Mouse (Mus musculus) MEL (cell line): ENCODE data around the gene Diras2. TPM values are rescaled to one million over a fixed set of nuclear protein-coding genes. Genes with fewer than 3 reads are reported as not detected.

ENCODE experiments used
- DNase-seq: peaks from one replicate; pipeline ENCODE4 v3.0.0; 2011; ENCODE audit warnings: low read depth, low spot score
- H3K27ac ChIP-seq: 2 replicates; pipeline ENCODE4 v1.5.1; 2012; ENCODE audit warnings: low read depth, mild to moderate bottlenecking, control low read depth, low read length, moderate library complexity; ENCODE audit not compliant: control insufficient read depth
- H3K27me3 ChIP-seq, 2 experiments: fragments of 150-350 bp in 1 of 2; sonication (generic) in 1 of 2; 2 replicates each; pipeline ENCODE4 v1.6.1; 2012; ENCODE audit warnings: low read length in 2 of 2, mild to moderate bottlenecking in 2 of 2, improper control_type of control experiment in 1 of 2, moderate library complexity in 1 of 2; ENCODE audit not compliant: insufficient read depth in 2 of 2, control insufficient read depth in 1 of 2
- H3K36me3 ChIP-seq, 2 experiments: 2 replicates each; pipeline ENCODE4 v1.6.1; 2012 to 2014; ENCODE audit warnings: low read length in 2 of 2, improper control_type of control experiment in 1 of 2, inconsistent platforms in 1 of 2, mild to moderate bottlenecking in 1 of 2; ENCODE audit not compliant: insufficient read depth in 2 of 2, control insufficient read depth in 1 of 2
- H3K4me1 ChIP-seq, 2 experiments: fragments of 150-350 bp in 1 of 2; sonication (generic) in 1 of 2; 2 replicates each; pipeline ENCODE4 v1.6.1; 2012; ENCODE audit warnings: low read length in 2 of 2, improper control_type of control experiment in 1 of 2, mild to moderate bottlenecking in 1 of 2; ENCODE audit not compliant: insufficient read depth in 2 of 2, control insufficient read depth in 1 of 2
- H3K4me3 ChIP-seq, 2 experiments: fragments of 150-350 bp in 1 of 2; sonication (generic) in 1 of 2; 2 replicates each; pipeline ENCODE4 v1.5.1; 2012; ENCODE audit warnings: low read depth in 2 of 2, low read length in 2 of 2, mild to moderate bottlenecking in 2 of 2, moderate library complexity in 2 of 2, control low read depth in 1 of 2, improper control_type of control experiment in 1 of 2; ENCODE audit not compliant: control insufficient read depth in 1 of 2, insufficient read depth in 1 of 2
- H3K79me2 ChIP-seq: 2 replicates; pipeline ENCODE4 v1.6.1; 2012; ENCODE audit warnings: mild to moderate bottlenecking, low read length, moderate library complexity; ENCODE audit not compliant: control insufficient read depth, poor library complexity, insufficient read depth
- H3K9ac ChIP-seq: 2 replicates; pipeline ENCODE4 v1.6.1; 2012; ENCODE audit warnings: low read depth, mild to moderate bottlenecking, control low read depth, low read length, moderate library complexity; ENCODE audit not compliant: control insufficient read depth, poor library complexity, severe bottlenecking
- H3K9me3 ChIP-seq: fragments of 150-350 bp; sonication (generic); replicated peaks from 2 replicates; pipeline ENCODE4 v1.6.1; 2012; ENCODE audit warnings: mild to moderate bottlenecking, low read length, improper control_type of control experiment, moderate library complexity; ENCODE audit not compliant: insufficient read depth
- BHLHE40 ChIP-seq: IDR thresholded peaks from 2 replicates; pipeline ENCODE4 v1.6.1; 2012; ENCODE audit warnings: low read depth, mild to moderate bottlenecking, inconsistent platforms, low read length, improper control_type of control experiment, borderline replicate concordance
- CHD1 ChIP-seq: IDR thresholded peaks from 2 replicates; pipeline ENCODE4 v1.6.1; 2012; ENCODE audit warnings: low read depth, mild to moderate bottlenecking, inconsistent platforms, low read length, improper control_type of control experiment
- CTCF ChIP-seq, 3 experiments: IDR thresholded peaks in 2 of 3; conservative IDR thresholded peaks in 1 of 3; 2 replicates each; pipeline ENCODE4 v1.5.1; 2011 to 2012; ENCODE audit warnings: low read length in 3 of 3, low read depth in 2 of 3, mild to moderate bottlenecking in 2 of 3, improper control_type of control experiment in 1 of 3, inconsistent platforms in 1 of 3, mixed read lengths in 1 of 3, moderate library complexity in 1 of 3; ENCODE audit not compliant: control insufficient read depth in 1 of 3, insufficient read depth in 1 of 3, poor library complexity in 1 of 3, severe bottlenecking in 1 of 3
- ELF1 ChIP-seq: IDR thresholded peaks from 2 replicates; pipeline ENCODE4 v1.6.1; 2014; ENCODE audit warnings: low read depth, mild to moderate bottlenecking, inconsistent platforms, low read length, improper control_type of control experiment, moderate library complexity
- EP300 ChIP-seq, 2 experiments: IDR thresholded peaks; 2 replicates each; pipeline ENCODE4 v1.6.1; 2011; ENCODE audit warnings: improper control_type of control experiment in 2 of 2, low read length in 2 of 2, low read depth in 1 of 2, mild to moderate bottlenecking in 1 of 2
- ETS1 ChIP-seq: IDR thresholded peaks from 2 replicates; pipeline ENCODE4 v1.6.1; 2012; ENCODE audit warnings: low read depth, mild to moderate bottlenecking, inconsistent platforms, low read length, improper control_type of control experiment, moderate library complexity
- GATA1 ChIP-seq: IDR thresholded peaks from 2 replicates; pipeline ENCODE4 v1.6.1; 2011; ENCODE audit warnings: low read depth, low read length, improper control_type of control experiment
- HCFC1 ChIP-seq: IDR thresholded peaks from 2 replicates; pipeline ENCODE4 v1.6.1; 2012; ENCODE audit warnings: low read depth, mild to moderate bottlenecking, inconsistent platforms, low read length, improper control_type of control experiment, moderate library complexity
- JUND ChIP-seq: IDR thresholded peaks from 2 replicates; pipeline ENCODE4 v1.6.1; 2011; ENCODE audit warnings: low read depth, mild to moderate bottlenecking, improper control_type of control experiment, low read length
- KAT2A ChIP-seq: conservative IDR thresholded peaks from 2 replicates; pipeline ENCODE4 v1.6.1; 2012; ENCODE audit warnings: low read depth, low read length, improper control_type of control experiment, inconsistent platforms
- MAFK ChIP-seq: IDR thresholded peaks from 2 replicates; pipeline ENCODE4 v1.6.1; 2011; ENCODE audit warnings: low read depth, mild to moderate bottlenecking, low read length, improper control_type of control experiment, borderline replicate concordance
- MAX ChIP-seq: IDR thresholded peaks from 2 replicates; pipeline ENCODE4 v1.6.1; 2011; ENCODE audit warnings: low read length, improper control_type of control experiment
- MEF2A ChIP-seq: IDR thresholded peaks from 2 replicates; pipeline ENCODE4 v1.6.1; 2014; ENCODE audit warnings: low read depth, mild to moderate bottlenecking, inconsistent platforms, low read length, improper control_type of control experiment; ENCODE audit not compliant: poor library complexity, insufficient replicate concordance, severe bottlenecking; ENCODE audit errors: extremely low read depth
- MYB ChIP-seq: IDR thresholded peaks from 2 replicates; pipeline ENCODE4 v1.6.1; 2011; ENCODE audit warnings: mild to moderate bottlenecking, low read depth, low read length, improper control_type of control experiment
- MYC ChIP-seq: IDR thresholded peaks from 2 replicates; pipeline ENCODE4 v1.6.1; 2011; ENCODE audit warnings: low read depth, mild to moderate bottlenecking, low read length, improper control_type of control experiment, moderate library complexity
- RAD21 ChIP-seq: IDR thresholded peaks from 2 replicates; pipeline ENCODE4 v1.6.1; 2011; ENCODE audit warnings: mild to moderate bottlenecking, low read depth, low read length, improper control_type of control experiment
- RCOR1 ChIP-seq: IDR thresholded peaks from 2 replicates; pipeline ENCODE4 v1.6.1; 2012; ENCODE audit warnings: low read depth, mild to moderate bottlenecking, inconsistent platforms, low read length, improper control_type of control experiment
- SMC3 ChIP-seq: IDR thresholded peaks from 2 replicates; pipeline ENCODE4 v1.6.1; 2011; ENCODE audit warnings: low read depth, low read length, improper control_type of control experiment
- TAL1 ChIP-seq: IDR thresholded peaks from 2 replicates; pipeline ENCODE4 v1.6.1; 2012; ENCODE audit warnings: mild to moderate bottlenecking, inconsistent platforms, low read length, moderate library complexity, mixed read lengths
- TCF12 ChIP-seq: IDR thresholded peaks from 2 replicates; pipeline ENCODE4 v1.6.1; 2014; ENCODE audit warnings: low read depth, mild to moderate bottlenecking, inconsistent platforms, low read length, improper control_type of control experiment, moderate library complexity
- USF1 ChIP-seq: IDR thresholded peaks from 2 replicates; pipeline ENCODE4 v1.6.1; 2014; ENCODE audit warnings: low read depth, mild to moderate bottlenecking, inconsistent platforms, low read length, improper control_type of control experiment, moderate library complexity
- USF2 ChIP-seq, 2 experiments: IDR thresholded peaks; 2 replicates each; pipeline ENCODE4 v1.6.1; 2011 to 2012; ENCODE audit warnings: improper control_type of control experiment in 2 of 2, low read length in 2 of 2, borderline replicate concordance in 1 of 2, inconsistent platforms in 1 of 2, low read depth in 1 of 2, mild to moderate bottlenecking in 1 of 2; ENCODE audit not compliant: insufficient read depth in 1 of 2
- ZC3H11A ChIP-seq: IDR thresholded peaks from 2 replicates; pipeline ENCODE4 v1.6.1; 2012; ENCODE audit warnings: low read depth, mild to moderate bottlenecking, inconsistent platforms, low read length, improper control_type of control experiment
- ZMIZ1 ChIP-seq: IDR thresholded peaks from 2 replicates; pipeline ENCODE4 v1.6.1; 2012; ENCODE audit warnings: low read depth, mild to moderate bottlenecking, inconsistent platforms, low read length, improper control_type of control experiment, moderate library complexity
- polyA plus RNA-seq, 2 experiments: library from polyadenylated mRNA; stranded (reverse) in 1 of 2; unstranded in 1 of 2; fragments of >175 nt in 1 of 2; fragments of >200 nt in 1 of 2; gene quantifications; 2 replicates each; pipeline versions ENCODE4 v1.2.1 to v1.2.4; 2012; ENCODE audit warnings: low replicate concordance in 2 of 2, low read depth in 1 of 2; ENCODE audit not compliant: insufficient read length in 2 of 2, insufficient read depth in 1 of 2, missing spikeins in 1 of 2
- total RNA-seq: library from RNA; depleted of rRNA; stranded (reverse); fragments of 300-350 nt; gene quantifications from 2 replicates; pipeline ENCODE4 v1.2.3, GENCODE M21; 2012

Diras2 gene
- total and polyA plus RNA-seq, 3 experiments, result not detected

DNA sequence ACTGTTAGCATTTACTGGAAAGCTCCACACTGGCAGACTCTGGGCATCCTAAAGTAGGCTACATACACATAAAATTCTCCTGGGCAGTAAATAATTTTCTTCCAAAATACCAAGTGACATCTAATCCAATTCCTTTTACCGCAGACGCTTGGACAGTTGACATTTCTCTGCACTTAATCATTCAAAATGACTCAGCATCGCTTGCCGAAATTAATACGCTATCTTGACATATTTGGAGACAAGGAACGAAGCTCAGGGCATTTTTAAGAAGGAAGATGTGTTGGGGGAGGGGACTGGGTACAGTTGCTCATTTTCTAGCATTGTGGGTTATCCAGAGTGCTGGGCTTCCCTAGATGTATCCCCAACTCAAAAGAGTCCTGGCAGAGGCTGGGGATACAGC, 15.2 kb upstream of the Diras2 start:
- Histone ChIP-seq H3K4me3 (no peak overlapping the region), H3K79me2 (no peaks in the 10 kb centered on the region)
- TF ChIP-seq RCOR1, result no peak
- no peak for TF ChIP-seq ZC3H11A
- TF ChIP-seq MYB, result no peak
- TF ChIP-seq RAD21, result no peak
- no peak for TF ChIP-seq TAL1
- no peak for TF ChIP-seq MYC
- no peak for TF ChIP-seq CHD1
- TF ChIP-seq TCF12, result no peak
- no peak for TF ChIP-seq MEF2A
- TF ChIP-seq CTCF (IDR thresholded peaks at IDR 0.05 in 2 of 3, conservative IDR thresholded peaks at IDR 0.05 in 1 of 3; ENCODE audit: control insufficient read depth in 1 of 3, insufficient read depth in 1 of 3, low read depth in 2 of 3, low read length in 3 of 3, poor library complexity in 1 of 3, severe bottlenecking in 1 of 3), result no peak
- no peak for TF ChIP-seq USF1
- TF ChIP-seq KAT2A, result no peak
- no peak for TF ChIP-seq ELF1
- no peak for TF ChIP-seq JUND
- TF ChIP-seq, all 39 proteins: peak for 0
- no peak overlapping the region for H3K9ac ChIP-seq
- H3K27me3 ChIP-seq, result no peaks in the 10 kb centered on the region
- peaks cover 0 to 7% of the 10 kb centered on the region in 2 experiments; a peak in 2 of 4 replicates for H3K4me1 ChIP-seq
- no peaks in the 10 kb centered on the region for H3K9me3 ChIP-seq
- no peaks in the 10 kb centered on the region for H3K36me3 ChIP-seq
- DNase-seq, result no peak
- H3K27ac ChIP-seq, result no peak overlapping the region

DNA sequence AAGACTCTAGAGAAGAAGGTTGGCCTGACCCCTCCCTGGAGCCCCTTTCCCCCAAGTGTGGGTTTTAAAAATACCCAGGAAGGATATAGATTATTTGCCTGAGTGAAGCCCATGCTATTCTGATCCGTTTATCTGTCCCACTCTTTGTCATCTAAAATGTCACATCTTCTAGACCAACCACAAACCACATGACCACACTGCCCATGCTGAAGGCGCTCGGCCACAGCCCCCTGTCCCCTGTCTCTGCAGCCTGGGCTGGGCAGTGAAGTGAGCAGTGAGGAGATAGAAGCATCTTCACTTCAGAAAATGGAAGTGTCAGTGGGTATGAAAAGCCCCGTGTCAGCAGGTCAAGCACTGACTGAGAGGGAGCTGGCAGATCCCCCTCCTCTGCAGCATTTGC, 11.6 kb upstream of the Diras2 start:
- H3K36me3 ChIP-seq, result no peaks in the 10 kb centered on the region
- H3K4me3 ChIP-seq, result no peak overlapping the region
- H3K79me2 ChIP-seq, result no peaks in the 10 kb centered on the region
- no peaks in the 10 kb centered on the region for H3K9me3 ChIP-seq
- H3K27me3 ChIP-seq, result no peaks in the 10 kb centered on the region
- no peak overlapping the region for H3K9ac ChIP-seq
- TF ChIP-seq RCOR1, result no peak
- no peak for TF ChIP-seq HCFC1
- TF ChIP-seq GATA1, result no peak
- no peak for TF ChIP-seq ZMIZ1
- no peak for TF ChIP-seq MAX
- TF ChIP-seq BHLHE40, result no peak
- TF ChIP-seq ETS1, result no peak
- no peak for TF ChIP-seq USF2 (IDR thresholded peaks at IDR 0.05; ENCODE audit: borderline replicate concordance in 1 of 2, insufficient read depth in 1 of 2, low read depth in 1 of 2, low read length in 2 of 2)
- no peak for TF ChIP-seq SMC3
- no peak for TF ChIP-seq RAD21
- no peak for TF ChIP-seq MAFK
- TF ChIP-seq USF1, result no peak
- TF ChIP-seq EP300 (IDR thresholded peaks at IDR 0.05; ENCODE audit: low read depth in 1 of 2, low read length in 2 of 2), result no peak
- no peak for DNase-seq
- no peaks in the 10 kb centered on the region for H3K4me1 ChIP-seq
- no peak overlapping the region for H3K27ac ChIP-seq
